Mouse (Mus musculus): Measurements from ENCODE around the gene Gm20696. TPM values are rescaled to one million over a fixed set of nuclear protein-coding genes. Genes with fewer than 3 reads are reported as not detected.

The Gm20696 gene
- total and polyA plus RNA-seq, 2 experiments from 2014 or later = 2.5 to 3.6 TPM

DNA sequence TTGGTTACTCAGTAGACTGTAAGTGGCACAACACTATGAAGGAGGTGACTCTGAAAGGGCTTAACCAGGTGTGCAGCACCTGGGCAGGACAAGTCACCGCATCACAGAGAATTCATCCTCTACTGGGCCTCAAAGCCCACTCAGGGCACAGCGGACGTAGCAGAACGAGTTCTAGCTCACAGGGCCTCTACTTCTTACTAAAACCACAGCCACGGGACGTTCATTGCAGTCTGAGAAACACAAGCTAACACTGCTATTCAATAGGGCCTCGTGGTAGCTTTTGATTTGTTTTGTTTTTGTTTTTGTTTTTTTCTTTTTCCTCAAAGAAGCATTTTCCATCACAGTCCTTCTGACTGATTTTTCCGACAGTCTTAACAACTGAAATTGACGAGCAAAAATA lies 233.6 kb downstream of the Gm20696 start:
- no peak for TF ChIP-seq CTCF (IDR thresholded peaks at IDR 0.05; ENCODE audit: low read depth)
- DNase-seq (ENCODE audit: low spot score) (no peak), ATAC-seq (no peak)
- Histone ChIP-seq H3K27ac (no peak overlapping the region), H3K4me2 (ENCODE audit: low read depth, low read length) (no peak overlapping the region), H3K4me1 (ENCODE audit: insufficient read depth, low read length) (no peaks in the 10 kb centered on the region), H3K4me3 (ENCODE audit: low read length) (no peak overlapping the region), H3K36me3 (ENCODE audit: insufficient read depth, low read length) (no peaks in the 10 kb centered on the region), H3K27me3 (ENCODE audit: insufficient read depth, low read length) (no peaks in the 10 kb centered on the region), H3K9me3 (ENCODE audit: low read length) (no peaks in the 10 kb centered on the region), H3K9ac (replicated peaks; ENCODE audit: low read length) (no peak overlapping the region)
- 90% methylated on average over 9 of the region's 9 CpGs for WGBS

- no peaks in the 10 kb centered on the region for H3K36me3 ChIP-seq (ENCODE audit: insufficient read depth, low read length)
- TF ChIP-seq CTCF (IDR thresholded peaks at IDR 0.05; ENCODE audit: low read depth) = no peak
- DNase-seq (ENCODE audit: low spot score) = no peak
- H3K27me3 ChIP-seq (ENCODE audit: insufficient read depth, low read length) = no peaks in the 10 kb centered on the region
- no peak overlapping the region for H3K4me2 ChIP-seq (ENCODE audit: low read depth, low read length)
- H3K27ac ChIP-seq = no peak overlapping the region
- no peak for ATAC-seq
- no peaks in the 10 kb centered on the region for H3K4me1 ChIP-seq (ENCODE audit: insufficient read depth, low read length)
- no peak overlapping the region for H3K4me3 ChIP-seq (ENCODE audit: low read length)
- H3K9ac ChIP-seq (replicated peaks; ENCODE audit: low read length) = no peak overlapping the region
- H3K9me3 ChIP-seq (ENCODE audit: low read length) = no peaks in the 10 kb centered on the region
- WGBS = 70% methylated on average over 4 of the region's 4 CpGs
Observed at GRCm38 (mm10) chr6:99431941-99432340, 234.7 kb downstream of the Gm20696 start.

- no peaks in the 10 kb centered on the region for H3K36me3 ChIP-seq (ENCODE audit: insufficient read depth, low read length)
- peak overlapping the region; percentile 8; the same call in 1 of the 2 replicates for H3K4me3 ChIP-seq (ENCODE audit: low read length)
- 47% methylated on average over 14 of the region's 14 CpGs for WGBS
- TF ChIP-seq CTCF (IDR thresholded peaks at IDR 0.05; ENCODE audit: low read depth) = no peak
- ATAC-seq = no peak
- H3K9me3 ChIP-seq (ENCODE audit: low read length) = no peaks in the 10 kb centered on the region
- no peaks in the 10 kb centered on the region for H3K4me1 ChIP-seq (ENCODE audit: insufficient read depth, low read length)
- peak; percentile 7 for DNase-seq (ENCODE audit: low spot score)
- H3K4me2 ChIP-seq (ENCODE audit: low read depth, low read length) = peak overlapping the region; percentile 31; the same call in 1 of the 2 replicates
- no peak overlapping the region for H3K27ac ChIP-seq
- no peaks in the 10 kb centered on the region for H3K27me3 ChIP-seq (ENCODE audit: insufficient read depth, low read length)
- H3K9ac ChIP-seq (replicated peaks; ENCODE audit: low read length) = no peak overlapping the region
Observed at GRCm38 (mm10) chr6:99430560-99430959, 236.0 kb downstream of the Gm20696 start.

- DNase-seq (ENCODE audit: low spot score) (no peak), ATAC-seq (no peak)
- Histone ChIP-seq H3K36me3 (ENCODE audit: insufficient read depth, low read length) (no peaks in the 10 kb centered on the region), H3K4me3 (ENCODE audit: low read length) (no peak overlapping the region), H3K4me1 (ENCODE audit: insufficient read depth, low read length) (no peaks in the 10 kb centered on the region), H3K27me3 (ENCODE audit: insufficient read depth, low read length) (no peaks in the 10 kb centered on the region), H3K27ac (no peak overlapping the region), H3K4me2 (ENCODE audit: low read depth, low read length) (no peak overlapping the region), H3K9ac (replicated peaks; ENCODE audit: low read length) (no peak overlapping the region), H3K9me3 (ENCODE audit: low read length) (no peaks in the 10 kb centered on the region)
- no peak for TF ChIP-seq CTCF (IDR thresholded peaks at IDR 0.05; ENCODE audit: low read depth)
- 84% methylated on average over 16 of the region's 16 CpGs for WGBS
Observed at GRCm38 (mm10) chr6:99429378-99430131, 237.0 kb downstream of the Gm20696 start.

DNA sequence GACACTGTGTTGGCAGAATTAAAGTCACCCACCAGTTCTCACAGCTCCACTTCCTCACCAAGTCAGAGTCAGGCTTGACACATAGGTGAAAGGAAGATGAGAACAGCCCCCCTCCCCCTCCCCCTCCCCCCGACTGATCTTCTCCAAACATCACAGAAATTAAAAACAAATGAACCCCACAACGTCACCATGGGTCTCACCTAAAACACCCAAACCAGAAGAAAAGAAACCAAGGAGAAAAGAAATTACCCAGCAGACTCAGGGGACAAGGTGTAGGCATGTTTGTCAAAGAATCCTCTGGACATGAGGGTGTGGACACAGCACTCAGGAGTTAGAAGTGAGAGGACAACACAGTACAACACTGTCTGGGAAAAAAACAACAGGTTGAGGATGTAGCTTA lies 237.6 kb downstream of the Gm20696 start:
- Histone ChIP-seq H3K9me3 (ENCODE audit: low read length) (no peaks in the 10 kb centered on the region), H3K9ac (replicated peaks; ENCODE audit: low read length) (no peak overlapping the region), H3K4me2 (ENCODE audit: low read depth, low read length) (no peak overlapping the region), H3K4me1 (ENCODE audit: insufficient read depth, low read length) (no peaks in the 10 kb centered on the region), H3K36me3 (ENCODE audit: insufficient read depth, low read length) (no peaks in the 10 kb centered on the region), H3K4me3 (ENCODE audit: low read length) (no peak overlapping the region), H3K27me3 (ENCODE audit: insufficient read depth, low read length) (no peaks in the 10 kb centered on the region), H3K27ac (no peak overlapping the region)
- DNase-seq (ENCODE audit: low spot score) = no peak
- WGBS = 91% methylated on average over 1 of the region's 2 CpGs
- no peak for ATAC-seq
- no peak for TF ChIP-seq CTCF (IDR thresholded peaks at IDR 0.05; ENCODE audit: low read depth)

- Histone ChIP-seq H3K4me2 (ENCODE audit: low read depth, low read length) (no peak overlapping the region), H3K9me3 (ENCODE audit: low read length) (no peaks in the 10 kb centered on the region), H3K36me3 (ENCODE audit: insufficient read depth, low read length) (no peaks in the 10 kb centered on the region), H3K9ac (replicated peaks; ENCODE audit: low read length) (no peak overlapping the region), H3K4me3 (ENCODE audit: low read length) (no peak overlapping the region), H3K4me1 (ENCODE audit: insufficient read depth, low read length) (no peaks in the 10 kb centered on the region), H3K27me3 (ENCODE audit: insufficient read depth, low read length) (no peaks in the 10 kb centered on the region), H3K27ac (no peak overlapping the region)
- DNase-seq (ENCODE audit: low spot score) (no peak), ATAC-seq (no peak)
- no peak for TF ChIP-seq CTCF (IDR thresholded peaks at IDR 0.05; ENCODE audit: low read depth)
- WGBS = 81% methylated on average over 4 of the region's 4 CpGs
Observed at GRCm38 (mm10) chr6:99427301-99427700, 239.3 kb downstream of the Gm20696 start.

DNA sequence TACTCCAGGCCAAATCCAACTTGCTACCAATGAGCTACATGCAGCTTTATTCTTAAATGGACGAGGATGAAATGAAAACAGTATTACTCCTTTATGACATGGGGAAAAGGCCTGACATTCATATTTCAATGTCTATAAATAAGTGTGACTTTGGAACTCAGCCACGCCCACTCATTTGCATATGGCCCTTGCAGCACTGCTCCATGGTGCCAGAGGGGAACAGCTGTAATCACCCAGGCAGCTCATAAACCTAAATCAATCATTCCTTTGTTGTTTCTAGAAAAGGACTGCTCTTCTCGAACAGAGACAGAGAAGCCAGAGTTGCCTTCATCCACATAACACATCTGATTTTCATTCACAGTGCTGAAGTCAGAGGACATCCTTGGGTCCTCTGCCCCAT lies 241.6 kb downstream of the Gm20696 start:
- ATAC-seq (no peak), DNase-seq (ENCODE audit: low spot score) (no peak)
- H3K4me3 ChIP-seq (ENCODE audit: low read length) = no peak overlapping the region
- no peak overlapping the region for H3K9ac ChIP-seq (replicated peaks; ENCODE audit: low read length)
- no peak for TF ChIP-seq CTCF (IDR thresholded peaks at IDR 0.05; ENCODE audit: low read depth)
- WGBS = 45% methylated on average over 3 of the region's 3 CpGs
- no peaks in the 10 kb centered on the region for H3K36me3 ChIP-seq (ENCODE audit: insufficient read depth, low read length)
- no peaks in the 10 kb centered on the region for H3K9me3 ChIP-seq (ENCODE audit: low read length)
- H3K4me1 ChIP-seq (ENCODE audit: insufficient read depth, low read length) = no peaks in the 10 kb centered on the region
- no peaks in the 10 kb centered on the region for H3K27me3 ChIP-seq (ENCODE audit: insufficient read depth, low read length)
- no peak overlapping the region for H3K27ac ChIP-seq
- no peak overlapping the region for H3K4me2 ChIP-seq (ENCODE audit: low read depth, low read length)

Measured in hindbrain, postnatal 0 days (tissue).